Mouse (Mus musculus) spleen, postnatal 14 days (tissue): ENCODE data around the gene Magea5.
"Not testable (repeated sequence)": the region's sequence is repeated elsewhere in the genome, so short reads cannot be mapped to it uniquely, and the experiment has no call there.

Experiments
- DNase-seq, 2 experiments: peaks; one replicate each; pipeline ENCODE4 v3.0.0; 2021 to 2022; ENCODE audit warnings: low spot score in 2 of 2

The Magea5 gene

GRCm38 (mm10) chrX:155063045-155063444 is at the start of gene Magea5:
Gene Magea5 (minus strand): TSS chrX:155063145.
- not testable (repeated sequence) for DNase-seq

DNA sequence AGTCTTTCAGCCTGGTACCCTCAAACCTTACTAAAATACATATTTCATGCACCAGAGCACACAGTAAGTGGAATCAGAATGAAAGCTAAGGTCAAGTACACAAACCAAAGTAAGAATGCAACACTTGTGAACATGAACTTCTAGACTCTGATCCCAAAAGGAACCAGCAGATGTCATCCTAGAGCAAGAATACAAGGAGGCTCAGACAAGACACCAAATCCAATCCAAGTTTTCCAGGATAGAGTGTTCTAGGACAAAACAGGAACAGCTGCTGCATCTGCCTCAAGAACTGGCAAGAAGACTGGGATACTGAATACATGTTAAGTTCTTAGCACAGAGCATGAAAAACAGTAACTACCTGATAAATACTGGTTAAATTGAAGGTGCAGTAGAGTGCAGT is 35.1 kb upstream of the Magea5 start:
- no peak for DNase-seq

GRCm38 (mm10) chrX:155093566-155093965 is 30.6 kb upstream of the Magea5 start, which contains the start of gene Magea2:
Gene Magea2 (minus strand): TSS chrX:155093666.
- not testable (repeated sequence) for DNase-seq

DNA sequence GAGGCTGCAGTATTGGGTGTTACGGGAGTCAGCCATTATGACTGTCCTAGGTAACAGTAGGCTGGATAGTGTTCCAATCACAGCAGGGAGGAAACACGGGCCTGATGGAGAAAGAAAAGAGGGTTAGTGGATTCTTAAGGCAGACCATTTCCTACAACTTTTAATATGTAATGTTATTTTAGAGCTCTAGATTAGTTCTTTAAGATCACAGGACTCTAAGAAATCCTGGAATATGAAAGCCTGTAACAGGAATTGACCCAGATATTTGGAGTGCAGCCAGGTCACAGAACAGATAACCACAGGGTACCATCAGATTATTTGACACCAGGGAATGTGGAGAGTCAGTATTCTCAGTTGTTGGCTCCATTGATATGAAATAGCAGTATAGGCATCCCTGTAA is 26.7 kb upstream of the Magea5 start, which contains the start of gene Magea1:
Gene Magea1 (minus strand): TSS at position 101 of the 400 bp plus-strand sequence.
- not testable (repeated sequence) for DNase-seq
